Mouse (Mus musculus) embryonic stem cell, embryonic (primary cell): Measurements from ENCODE around the gene Iqch.

Experiments used
- CTCF ChIA-PET, 4 experiments: fragments of 300-600 bp in 2 of 4; fragments of 350-600 bp in 2 of 4; sonication (Branson Sonifier 250); formaldehyde crosslinking; loops; one replicate each; lab custom pipeline; 2022; ENCODE audit warnings: inconsistent platforms in 2 of 4; lab: Charles Lee
- POLR2A ChIA-PET, 4 experiments: fragments of 300-600 bp in 2 of 4; fragments of 350-600 bp in 2 of 4; sonication (Branson Sonifier 250); formaldehyde crosslinking; loops; one replicate each; lab custom pipeline; 2022; ENCODE audit warnings: antibody characterized with exemption in 4 of 4, inconsistent platforms in 1 of 4; lab: Charles Lee

Gene Iqch

DNA sequence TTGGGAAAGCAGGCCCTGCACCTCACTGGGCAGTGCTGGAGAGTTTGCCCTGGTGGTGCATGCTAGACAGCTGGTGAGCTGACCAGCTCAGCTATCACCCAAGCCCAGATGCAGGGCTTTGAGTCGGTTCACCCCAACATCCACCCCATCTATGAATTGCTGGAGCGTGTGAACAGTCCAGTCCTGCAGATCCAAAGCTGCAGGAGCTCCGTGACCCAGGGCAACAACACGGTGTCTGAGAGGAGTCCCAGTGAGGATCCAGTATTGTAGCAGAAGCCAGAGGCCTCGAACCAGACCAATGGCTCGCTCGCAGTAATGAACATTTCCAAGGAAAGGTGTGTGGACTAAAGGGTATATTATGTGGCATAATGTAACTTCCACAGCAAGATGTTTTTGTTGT is 61.0 kb downstream of the Iqch start:
- ChIA-PET POLR2A (interaction anchor here in 1 of 4 experiments (0.8 kb wide), 1 partner anchor 774 kb away, joined by 5 read pairs; no protein-coding TSS in a partner anchor), CTCF (interaction anchor here in 1 of 4 experiments (0.7 kb wide), 1 partner anchor 278 kb away, joined by 4 read pairs; no protein-coding TSS in a partner anchor)

DNA sequence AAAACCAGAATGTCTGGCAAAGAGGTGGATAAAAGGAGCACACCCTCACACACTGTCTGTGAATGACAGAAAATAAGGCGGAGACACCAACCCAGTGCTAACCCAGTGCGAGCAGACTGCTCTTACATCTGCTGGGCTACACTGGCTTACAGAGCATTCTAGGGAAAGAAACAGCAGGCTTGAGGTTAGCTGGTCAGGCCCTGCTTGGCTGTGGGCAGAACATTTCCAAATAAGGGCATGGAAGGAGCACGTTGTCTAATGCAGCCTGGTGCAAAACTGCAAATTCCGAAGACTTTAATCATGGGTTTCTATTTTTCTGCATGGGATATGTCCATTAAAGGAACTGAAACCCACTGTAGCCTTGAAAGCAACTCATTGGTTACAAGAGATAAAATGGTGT is 64.8 kb downstream of the Iqch start:
- POLR2A ChIA-PET: no interaction called here
- CTCF ChIA-PET: no interaction called here

DNA sequence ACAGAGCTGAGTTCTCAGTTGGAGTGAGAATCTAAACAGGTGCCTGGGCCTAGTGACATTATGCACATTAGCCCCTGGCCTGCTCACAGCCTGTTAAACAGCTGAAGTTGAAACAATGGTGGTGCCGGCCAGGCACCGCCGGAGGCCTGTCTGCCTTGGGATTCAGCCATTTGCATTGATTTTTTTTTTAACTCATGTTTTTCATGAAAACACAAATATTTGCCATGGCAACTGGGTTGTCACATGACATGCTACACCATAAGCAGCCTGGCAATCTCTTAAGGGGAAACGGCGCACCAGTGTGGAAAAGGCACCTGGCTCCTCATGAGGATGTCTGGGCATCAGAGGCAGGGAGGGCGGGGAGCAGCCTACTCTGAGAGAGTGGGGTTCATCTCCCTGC is 67.3 kb downstream of the Iqch start:
- POLR2A ChIA-PET: interaction anchor here in 2 of 4 experiments (0.5 to 1.5 kb wide), 5 partner anchors 157 to 403 kb away, joined by 3 to 7 read pairs (median 4); partner anchors contain the start of gene Map2k5 (in 1 of the 2)

DNA sequence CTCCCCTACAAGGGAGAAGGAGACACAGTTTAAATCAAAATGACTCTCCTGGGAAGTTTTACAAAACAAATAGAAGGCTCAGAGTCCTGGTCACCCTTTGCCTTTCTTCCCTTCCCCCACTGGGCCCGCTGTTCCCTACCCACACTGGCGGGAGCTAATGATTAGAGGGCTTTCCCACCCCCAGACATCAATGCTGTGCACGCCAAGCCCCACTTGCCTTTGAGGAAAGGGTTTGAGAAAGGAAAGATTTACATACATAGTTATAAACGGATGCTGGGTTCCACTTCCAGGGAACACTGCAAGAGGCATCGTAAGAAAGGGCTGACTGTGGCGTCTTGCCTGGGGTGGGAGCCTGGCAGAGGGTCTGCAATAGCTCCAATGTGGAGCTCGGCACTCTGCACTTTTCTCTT is 67.9 kb downstream of the Iqch start:
- ChIA-PET CTCF (interaction anchor here in 2 of 4 experiments (0.5 to 0.6 kb wide), 2 partner anchors 31 to 323 kb away, joined by 3 to 4 read pairs; no protein-coding TSS in a partner anchor), POLR2A (interaction anchor here in 2 of 4 experiments (0.8 to 1.5 kb wide), 7 partner anchors 29 to 403 kb away, joined by 3 to 5 read pairs (median 3); partner anchors contain the start of gene Map2k5 (in 1 of the 2))

More for the DNA sequence above, 67.3 kb downstream of the Iqch start:
- CTCF ChIA-PET: interaction anchor here in 2 of 4 experiments (0.5 to 0.8 kb wide), 2 partner anchors 26 to 32 kb away, joined by 3 to 4 read pairs; no protein-coding TSS in a partner anchor

DNA sequence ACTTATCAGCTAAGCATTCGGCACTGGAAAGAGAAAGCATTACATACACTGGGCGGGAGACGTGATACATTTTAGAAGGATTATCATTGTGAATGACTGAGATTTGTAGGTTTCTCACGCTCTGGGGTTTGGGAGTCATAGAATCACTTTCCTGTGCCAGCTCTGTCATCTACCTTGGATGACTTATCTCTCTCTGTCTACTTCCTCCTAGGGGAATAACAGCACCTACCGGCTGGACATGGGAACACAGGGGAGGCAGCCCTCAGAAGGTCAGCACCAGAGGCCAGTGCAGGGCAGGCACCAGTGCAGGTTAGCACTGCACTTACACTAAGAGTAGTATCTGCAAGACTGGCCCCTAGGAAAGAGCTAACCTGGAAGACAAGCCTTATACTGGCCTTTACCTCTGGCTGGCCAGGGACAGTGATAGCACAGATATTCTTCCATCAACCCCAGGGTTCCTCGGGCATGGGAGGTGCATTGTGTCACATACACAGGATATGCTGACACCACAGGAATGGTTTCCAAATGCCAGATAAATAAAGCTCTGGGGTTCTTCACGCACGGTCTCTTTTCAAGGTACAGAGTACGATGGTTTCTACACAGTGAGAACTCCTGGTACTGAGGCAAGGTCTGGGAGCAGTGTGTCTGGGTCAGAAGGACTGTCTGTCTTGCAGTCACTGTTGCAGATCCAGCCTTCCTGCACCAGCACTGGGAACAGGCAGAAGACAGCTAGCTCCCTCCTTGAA is 69.2 kb downstream of the Iqch start:
- ChIA-PET POLR2A (interaction anchor here in 2 of 4 experiments (0.7 to 1.1 kb wide), 2 partner anchors 11 to 70 kb away, joined by 3 read pairs; no protein-coding TSS in a partner anchor), CTCF (no interaction called here)

DNA sequence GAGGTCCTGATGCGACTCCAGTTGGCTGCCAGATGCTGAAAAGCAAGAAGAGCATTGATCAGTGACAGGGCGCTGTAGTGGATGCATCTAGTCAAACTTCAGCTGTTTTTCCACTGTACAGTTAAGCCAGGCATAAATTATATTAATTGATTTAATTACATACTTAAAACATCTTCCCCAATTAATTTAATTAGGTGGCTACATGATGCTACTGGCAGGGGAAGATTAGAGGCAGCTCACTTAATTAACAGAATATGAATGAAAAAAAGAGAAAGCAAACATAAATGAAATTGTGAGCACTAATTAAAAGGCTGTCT is 78.4 kb downstream of the Iqch start:
- POLR2A ChIA-PET: no interaction called here
- CTCF ChIA-PET: no interaction called here

DNA sequence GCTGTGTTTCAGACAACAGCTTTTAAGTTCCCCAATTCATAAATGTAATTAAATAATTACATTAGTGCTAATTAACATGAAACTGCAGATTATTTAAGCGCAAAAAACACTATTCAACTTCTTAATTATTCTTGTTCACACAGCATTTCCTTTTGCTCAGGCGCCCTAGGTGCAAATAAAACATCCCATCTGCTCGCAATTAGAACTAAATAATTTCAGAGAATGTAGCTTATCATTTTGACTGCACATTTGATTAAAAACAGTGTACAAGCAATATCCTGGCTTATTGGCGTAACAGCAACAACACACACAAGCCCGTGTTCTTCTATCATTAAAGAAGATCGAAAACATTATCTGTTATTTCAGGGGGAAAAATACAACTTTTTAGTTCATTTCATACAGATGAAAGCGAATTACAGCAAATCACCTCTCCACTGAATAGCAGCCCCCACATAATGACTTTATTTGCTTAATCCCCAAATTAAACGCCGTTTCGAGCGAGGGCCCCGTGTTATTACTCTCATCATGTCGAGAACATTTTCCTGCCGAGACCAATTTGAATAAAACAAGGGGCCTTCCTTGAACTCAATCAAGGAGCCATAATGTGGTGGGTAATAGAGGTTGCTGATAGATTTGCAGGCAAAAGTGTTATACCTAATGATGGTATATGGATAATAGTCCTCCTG is 78.9 kb downstream of the Iqch start:
- CTCF ChIA-PET: interaction anchor here in 1 of 4 experiments (0.5 kb wide), 1 partner anchor 386 kb away, joined by 3 read pairs; no protein-coding TSS in a partner anchor
- POLR2A ChIA-PET: no interaction called here

DNA sequence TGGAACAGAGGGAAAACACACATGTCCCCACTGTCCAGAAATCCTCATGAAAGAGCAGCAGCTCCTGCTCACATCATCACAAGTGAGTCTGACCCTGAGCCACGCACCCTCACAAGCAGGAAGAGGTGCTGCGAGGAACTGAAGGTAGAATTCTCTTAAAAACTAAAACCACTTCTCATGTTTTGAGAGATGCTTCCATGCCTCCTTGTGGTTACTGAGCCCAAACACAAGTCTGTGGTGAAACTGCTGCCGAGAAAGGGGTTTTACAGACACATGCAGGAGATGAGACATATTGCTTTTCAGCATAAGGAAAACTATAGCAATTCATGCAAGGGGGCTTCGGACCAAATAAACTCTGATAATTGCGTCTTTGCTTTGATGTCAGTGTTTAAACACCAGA is 89.4 kb downstream of the Iqch start:
- CTCF ChIA-PET: no interaction called here
- POLR2A ChIA-PET: no interaction called here

DNA sequence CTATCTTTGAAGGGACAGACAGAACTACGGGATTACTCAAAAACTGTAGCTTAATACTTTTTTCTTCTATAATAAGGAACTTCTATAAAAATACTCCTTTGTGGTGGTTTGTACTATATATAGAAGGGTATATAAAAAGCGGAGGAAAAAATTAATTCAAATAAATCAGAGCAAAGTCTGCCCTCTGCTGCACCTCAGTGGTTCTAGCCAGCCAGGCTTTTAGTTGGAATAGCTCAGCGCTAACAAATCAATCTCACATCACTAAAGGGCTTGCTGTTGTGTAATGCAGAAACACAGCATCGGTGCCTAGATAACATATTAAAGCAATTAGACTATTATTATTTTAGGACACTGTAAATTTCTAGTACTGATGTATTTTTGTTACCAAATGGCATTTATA is 91.3 kb downstream of the Iqch start:
- ChIA-PET POLR2A (interaction anchor here in 1 of 4 experiments (0.7 kb wide), 1 partner anchor 293 kb away, joined by 3 read pairs; no protein-coding TSS in a partner anchor), CTCF (interaction anchor here in 1 of 4 experiments (0.6 kb wide), 1 partner anchor 39 kb away, joined by 4 read pairs; no protein-coding TSS in a partner anchor)

DNA sequence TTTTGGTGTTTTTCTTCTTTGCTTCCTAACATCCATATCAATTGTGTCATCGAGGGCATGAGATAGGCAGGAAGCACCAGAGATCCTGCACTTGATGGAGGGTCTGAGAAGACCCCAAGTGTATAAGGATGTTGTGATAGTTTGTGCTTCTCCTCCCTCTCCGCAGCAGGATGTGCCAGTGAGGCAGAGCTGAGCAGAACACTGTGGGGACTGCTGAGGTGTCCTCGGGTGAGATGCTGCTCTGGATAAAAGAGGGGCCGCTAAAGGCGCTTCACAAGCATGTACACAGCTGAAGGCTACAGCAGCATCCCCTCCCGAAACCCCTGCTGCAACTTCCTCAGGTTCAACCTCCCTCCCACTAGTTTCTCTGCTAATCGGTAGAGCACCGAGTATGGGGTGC is 95.2 kb downstream of the Iqch start:
- CTCF ChIA-PET: no interaction called here
- POLR2A ChIA-PET: no interaction called here

DNA sequence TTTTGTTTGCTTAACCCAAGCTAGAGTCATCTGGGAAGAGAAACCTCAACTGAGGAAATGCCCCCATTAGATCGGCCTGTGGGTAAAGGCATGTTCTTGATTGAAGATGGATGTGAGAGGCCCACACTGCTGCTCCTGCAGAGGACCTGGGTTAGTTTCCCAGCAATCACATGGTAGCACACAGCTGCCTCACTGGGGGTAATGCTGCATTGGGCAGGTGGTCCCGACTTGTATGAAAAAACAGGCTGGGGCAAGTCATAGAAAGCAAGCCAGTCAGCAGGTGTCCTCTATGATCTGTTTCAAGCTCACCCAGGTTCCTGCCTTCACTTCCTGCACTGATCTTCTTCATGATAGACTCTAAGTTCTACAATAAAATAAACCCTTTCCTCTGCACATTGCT is 98.4 kb downstream of the Iqch start:
- CTCF ChIA-PET: interaction anchor here in 2 of 4 experiments (0.6 to 0.7 kb wide), 2 partner anchors 31 to 182 kb away, joined by 4 to 5 read pairs; no protein-coding TSS in a partner anchor
- POLR2A ChIA-PET: no interaction called here

DNA sequence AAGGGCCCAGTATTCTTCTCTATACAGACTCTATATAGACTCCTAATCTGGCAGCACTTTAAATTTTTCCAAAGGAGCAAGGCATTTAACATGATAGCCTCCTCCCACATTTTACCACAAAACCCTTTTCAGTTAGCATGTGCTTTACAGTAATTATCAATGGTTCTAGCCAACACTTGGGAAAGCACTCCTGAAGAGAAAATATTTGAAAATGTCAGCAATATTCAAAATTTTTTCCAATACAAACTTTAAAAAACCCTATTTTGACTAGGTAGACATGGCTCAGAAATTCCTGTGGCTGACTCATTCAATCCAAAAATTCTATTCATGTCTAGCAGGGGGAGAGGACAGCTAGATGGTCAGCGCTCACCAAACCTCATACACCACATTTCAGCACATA is 100.8 kb downstream of the Iqch start:
- POLR2A ChIA-PET: interaction anchor here in 1 of 4 experiments (0.7 kb wide), 1 partner anchor 58 kb away, joined by 5 read pairs; no protein-coding TSS in a partner anchor
- CTCF ChIA-PET: interaction anchor here in 1 of 4 experiments (0.5 kb wide), 1 partner anchor 20 kb away, joined by 5 read pairs; no protein-coding TSS in a partner anchor

DNA sequence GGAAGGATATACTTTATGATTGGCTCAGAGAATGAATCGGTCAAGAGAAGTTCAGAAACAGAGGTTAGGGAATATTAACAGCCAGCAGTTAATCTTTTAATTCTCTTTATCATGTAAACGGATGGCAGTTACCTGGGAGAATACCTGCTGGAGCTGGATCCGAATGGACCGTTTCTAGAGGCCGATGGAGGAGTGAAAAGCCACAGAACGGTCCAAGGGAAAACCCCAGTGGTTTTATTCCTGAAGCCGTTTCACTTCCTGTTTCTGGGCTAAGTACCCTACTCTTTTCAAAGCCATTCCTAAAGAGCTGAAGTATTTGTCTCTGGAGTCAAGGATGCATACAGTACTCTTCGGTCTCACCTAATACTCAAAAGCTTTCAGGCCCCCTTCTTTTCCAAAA is 102.4 kb downstream of the Iqch start:
- ChIA-PET POLR2A (no interaction called here), CTCF (no interaction called here)

DNA sequence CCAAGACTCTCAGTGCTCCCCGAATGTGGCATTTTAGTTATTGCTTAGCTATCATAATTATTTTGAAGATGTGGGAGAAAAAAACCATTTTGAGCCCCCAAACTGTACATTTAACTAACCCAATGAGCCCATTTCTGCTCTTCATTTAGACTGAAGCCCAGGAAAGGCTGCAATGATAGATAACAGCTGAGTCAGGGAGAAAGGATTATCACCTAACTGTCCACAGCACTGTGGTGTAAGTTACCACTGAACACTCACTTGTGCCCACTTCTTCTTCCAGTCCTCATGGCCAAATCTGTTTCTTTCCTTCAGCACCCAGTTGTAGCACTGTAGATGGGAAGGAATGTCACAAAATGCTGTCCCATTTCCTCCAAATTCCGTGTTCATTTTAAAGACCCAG is 106.5 kb downstream of the Iqch start:
- ChIA-PET CTCF (no interaction called here), POLR2A (no interaction called here)

DNA sequence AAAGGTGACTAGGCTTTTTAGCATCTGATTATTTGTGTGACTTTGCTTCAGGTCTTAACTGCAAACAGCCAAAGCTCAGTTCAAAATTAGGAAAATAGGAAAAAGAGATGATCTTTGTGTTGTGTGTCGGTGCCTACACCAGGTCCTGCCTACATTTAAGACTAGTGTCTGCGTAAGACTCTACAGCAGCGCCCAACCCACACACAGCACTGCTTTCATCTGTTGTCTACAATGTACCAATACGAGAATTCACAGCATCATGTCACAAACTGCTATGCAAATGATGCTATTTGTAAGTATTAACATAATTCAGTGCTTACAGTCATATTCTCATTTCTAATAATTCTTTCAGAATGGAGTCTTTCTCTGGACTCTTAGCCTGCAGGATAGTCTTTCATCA is 108.5 kb downstream of the Iqch start:
- CTCF ChIA-PET: no interaction called here
- POLR2A ChIA-PET: interaction anchor here in 1 of 4 experiments (0.5 kb wide), 1 partner anchor 22 kb away, joined by 3 read pairs; no protein-coding TSS in a partner anchor

DNA sequence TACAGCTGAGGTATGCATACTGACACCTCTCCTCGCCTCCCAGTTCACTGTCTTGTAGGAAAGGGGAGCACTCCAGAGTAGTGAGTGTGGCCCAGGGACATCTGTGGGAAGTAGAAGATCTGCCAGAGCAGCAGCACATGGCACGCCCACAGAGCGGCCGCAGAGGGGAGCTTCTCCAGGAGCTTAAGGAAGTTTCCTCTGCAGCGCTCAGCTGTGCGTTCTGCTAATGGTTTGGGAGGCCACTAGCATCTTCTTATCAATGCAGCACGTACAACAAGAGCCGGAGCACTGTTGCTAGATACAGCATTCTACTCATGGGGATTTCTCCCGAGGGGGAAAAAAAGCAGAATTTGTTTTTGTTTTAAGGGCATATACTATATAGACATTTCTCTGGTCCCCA is 110.0 kb downstream of the Iqch start:
- ChIA-PET CTCF (interaction anchor here in 2 of 4 experiments (0.6 to 0.7 kb wide), 2 partner anchors 144 to 520 kb away, joined by 3 to 6 read pairs; no protein-coding TSS in a partner anchor), POLR2A (interaction anchor here in 1 of 4 experiments (1.0 kb wide), 1 partner anchor 23 kb away, joined by 3 read pairs; no protein-coding TSS in a partner anchor)

DNA sequence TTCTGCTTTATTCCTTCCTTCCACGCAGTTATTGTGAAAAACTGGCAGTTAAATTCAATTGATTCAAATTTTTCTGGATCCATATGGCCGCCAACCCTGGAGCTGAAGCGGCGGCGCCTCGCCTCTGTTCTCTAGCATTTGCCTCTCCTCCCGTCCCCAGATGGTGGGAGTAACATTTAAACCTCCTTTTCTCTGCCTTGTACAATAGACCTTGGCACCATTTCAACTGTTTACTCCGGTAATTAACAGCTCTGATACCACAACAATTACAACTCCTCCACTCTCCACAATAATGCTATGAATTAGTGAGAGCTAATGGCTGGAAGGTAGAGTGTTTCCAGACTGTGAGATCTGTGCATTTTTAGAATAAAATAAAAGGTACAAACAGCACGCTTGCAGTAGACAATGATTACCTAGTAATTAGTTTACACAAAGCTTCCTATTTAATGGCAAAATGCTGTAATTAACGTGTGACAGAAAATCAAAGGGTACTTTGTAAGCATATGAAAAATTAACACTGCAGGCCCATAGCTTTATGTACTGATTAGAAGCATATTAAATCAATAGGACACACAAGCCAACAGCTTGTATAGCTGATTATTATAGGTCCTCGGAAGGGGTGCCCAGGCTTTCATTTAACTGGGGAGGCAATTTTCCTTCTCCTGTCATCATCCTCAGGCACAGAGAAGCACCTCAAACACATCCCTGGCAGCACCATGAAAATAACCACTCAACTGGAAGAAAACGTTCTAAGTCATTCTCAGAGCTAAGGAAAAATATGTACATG is 111.6 kb downstream of the Iqch start:
- ChIA-PET POLR2A (no interaction called here), CTCF (interaction anchor here in 2 of 4 experiments (0.5 kb wide), 2 partner anchors 166 to 297 kb away, joined by 3 to 6 read pairs; no protein-coding TSS in a partner anchor)

DNA sequence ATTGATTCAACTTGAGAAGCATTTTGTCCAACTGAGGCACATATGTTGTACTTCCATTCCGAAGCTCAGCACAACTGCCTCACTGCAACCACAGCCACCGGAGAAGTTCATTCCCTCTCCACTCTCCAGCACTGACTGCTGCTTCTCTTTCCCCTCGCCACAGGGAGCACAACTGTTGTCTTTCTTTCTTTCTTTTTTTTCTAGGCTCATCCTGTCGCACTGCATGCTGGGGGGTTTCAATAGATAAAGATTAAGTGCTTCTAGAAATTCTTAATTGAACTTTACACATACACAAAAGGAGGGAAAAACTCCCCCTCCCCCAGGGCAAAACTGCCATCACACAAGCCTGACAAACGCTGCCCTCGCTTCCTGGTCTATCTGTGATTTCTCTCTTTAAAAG is 113.1 kb downstream of the Iqch start:
- ChIA-PET POLR2A (interaction anchor here in 1 of 4 experiments (0.5 kb wide), 1 partner anchor 1401 kb away, joined by 5 read pairs; no protein-coding TSS in a partner anchor), CTCF (no interaction called here)
